Mouse (Mus musculus): Measurements from ENCODE around the gene Samsn1. TPM values are rescaled to one million over a fixed set of nuclear protein-coding genes. Genes with fewer than 3 reads are reported as not detected.

Gene Samsn1
- total RNA-seq, 2 experiments from 2014 or later: 0.11 to 0.23 TPM

DNA sequence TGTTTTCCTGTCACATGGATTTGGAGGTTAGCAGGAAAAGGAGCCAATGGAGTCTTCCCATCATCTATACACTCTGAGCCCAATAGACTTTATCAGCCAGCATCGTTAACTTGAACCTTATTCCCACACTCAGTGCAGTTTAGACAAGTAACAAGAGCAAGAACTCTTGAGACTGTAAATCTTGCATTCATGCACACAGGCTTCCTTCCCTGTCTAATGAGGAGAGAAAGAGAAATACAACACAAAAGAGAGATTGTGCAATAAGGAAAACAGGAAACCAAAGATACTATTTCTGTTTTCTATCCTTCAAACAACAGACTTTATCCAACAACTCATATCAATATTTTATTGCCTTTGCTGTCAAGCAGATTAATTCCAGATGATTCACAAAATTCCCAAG, 31.9 kb downstream of the Samsn1 start:
- DNase-seq: no peak
- Histone ChIP-seq H3K27ac (no peak overlapping the region), H3K4me3 (no peak overlapping the region)
- intact Hi-C loops (cut with DNase I): no loop called here
- no peak for TF ChIP-seq CTCF (IDR thresholded peaks at IDR 0.05)

GRCm38 (mm10) chr16:75983831-75984230, 38.2 kb downstream of the Samsn1 start:
- no peak for DNase-seq
- intact Hi-C loops (cut with DNase I): no loop called here
- no peak for TF ChIP-seq CTCF (IDR thresholded peaks at IDR 0.05)
- Histone ChIP-seq H3K4me3 (no peak overlapping the region), H3K27ac (no peak overlapping the region)

DNA sequence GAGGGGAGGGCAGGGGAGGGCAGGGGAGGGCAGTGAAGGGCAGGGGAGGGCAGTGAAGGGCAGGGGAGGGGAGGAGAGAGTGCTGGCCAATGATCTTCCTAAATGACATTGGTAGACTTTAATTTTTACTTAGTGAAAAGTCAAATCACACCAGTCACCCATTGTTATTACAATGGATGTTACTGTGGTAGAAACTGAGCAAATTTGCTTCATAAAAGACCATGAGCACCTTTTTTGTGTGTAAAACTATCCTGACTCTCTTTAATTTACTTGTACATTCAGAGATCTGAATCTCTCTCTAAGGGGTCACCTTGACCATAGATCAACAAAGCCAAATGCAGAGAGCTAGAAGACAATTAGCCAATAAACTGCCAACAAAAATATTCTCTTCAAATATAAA, 42.7 kb downstream of the Samsn1 start:
- DNase-seq: no peak
- intact Hi-C loops (cut with DNase I): no loop called here
- H3K4me3 ChIP-seq: no peak overlapping the region
- no peak overlapping the region for H3K27ac ChIP-seq
- TF ChIP-seq CTCF (IDR thresholded peaks at IDR 0.05): no peak

GRCm38 (mm10) chr16:75977798-75978197, 44.3 kb downstream of the Samsn1 start:
- Histone ChIP-seq H3K27ac (no peak overlapping the region), H3K4me3 (no peak overlapping the region)
- no peak for TF ChIP-seq CTCF (IDR thresholded peaks at IDR 0.05)
- intact Hi-C loops (cut with DNase I): no loop called here
- DNase-seq: peak; percentile 16

DNA sequence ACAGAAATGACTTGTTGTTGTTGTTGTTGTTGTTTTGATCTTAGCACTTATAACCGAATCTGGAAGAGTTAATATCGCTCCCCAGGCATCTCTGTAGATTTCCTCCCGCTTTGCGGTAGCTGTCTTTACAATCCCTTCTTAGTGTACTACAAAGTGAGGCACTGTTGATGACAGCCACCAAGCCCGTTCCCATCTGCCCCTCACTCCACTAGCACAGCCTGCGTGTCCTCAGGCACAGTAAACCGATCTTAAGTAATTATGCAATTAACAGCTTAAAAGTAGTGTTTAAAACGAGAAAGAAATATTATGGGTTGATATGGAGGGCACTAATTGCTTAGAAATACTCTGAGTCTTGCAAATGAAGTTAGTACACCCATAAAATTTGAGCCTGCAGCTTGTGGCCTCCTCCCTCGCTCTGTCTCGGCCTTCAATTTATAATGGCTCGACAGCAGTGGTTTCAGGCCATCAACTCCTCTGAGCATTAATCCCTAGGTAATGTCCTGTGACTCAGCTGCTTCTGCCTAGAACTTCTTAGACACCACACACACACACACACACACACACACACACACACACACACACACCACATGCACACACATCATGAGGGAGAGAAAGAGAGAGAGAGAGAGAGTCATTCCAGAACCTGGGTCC, 46.3 kb downstream of the Samsn1 start:
- no peak for DNase-seq
- Histone ChIP-seq H3K27ac (no peak overlapping the region), H3K4me3 (no peak overlapping the region)
- no peak for TF ChIP-seq CTCF (IDR thresholded peaks at IDR 0.05)
- intact Hi-C loops (cut with DNase I): no loop called here

GRCm38 (mm10) chr16:75970266-75970998, 51.6 kb downstream of the Samsn1 start:
- DNase-seq: no peak
- intact Hi-C loops (cut with DNase I): no loop called here
- Histone ChIP-seq H3K27ac (no peak overlapping the region), H3K4me3 (no peak overlapping the region)
- no peak for TF ChIP-seq CTCF (IDR thresholded peaks at IDR 0.05)

DNA sequence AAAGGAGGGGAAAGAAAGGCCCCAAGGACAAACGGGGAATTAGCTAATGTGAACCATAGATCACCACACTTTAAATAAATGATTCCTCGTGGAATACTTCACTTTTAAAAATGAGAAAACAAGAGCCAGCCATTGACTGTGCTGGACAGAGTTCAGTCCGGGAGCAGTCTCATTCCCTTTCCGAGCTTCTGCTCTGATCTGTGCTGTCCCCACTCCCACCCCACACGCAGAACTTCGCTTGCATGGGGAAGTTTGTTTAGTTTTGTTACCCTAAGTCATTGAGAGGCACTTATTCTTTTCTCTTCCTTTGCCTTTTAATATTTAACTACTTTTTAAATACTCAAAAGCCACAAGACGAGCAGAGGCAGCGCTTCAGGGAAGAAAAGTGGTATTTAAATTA, 60.1 kb downstream of the Samsn1 start:
- intact Hi-C loops (cut with DNase I): no loop called here
- H3K27ac ChIP-seq: no peak overlapping the region
- TF ChIP-seq CTCF (IDR thresholded peaks at IDR 0.05): no peak
- no peak for DNase-seq
- no peak overlapping the region for H3K4me3 ChIP-seq

DNA sequence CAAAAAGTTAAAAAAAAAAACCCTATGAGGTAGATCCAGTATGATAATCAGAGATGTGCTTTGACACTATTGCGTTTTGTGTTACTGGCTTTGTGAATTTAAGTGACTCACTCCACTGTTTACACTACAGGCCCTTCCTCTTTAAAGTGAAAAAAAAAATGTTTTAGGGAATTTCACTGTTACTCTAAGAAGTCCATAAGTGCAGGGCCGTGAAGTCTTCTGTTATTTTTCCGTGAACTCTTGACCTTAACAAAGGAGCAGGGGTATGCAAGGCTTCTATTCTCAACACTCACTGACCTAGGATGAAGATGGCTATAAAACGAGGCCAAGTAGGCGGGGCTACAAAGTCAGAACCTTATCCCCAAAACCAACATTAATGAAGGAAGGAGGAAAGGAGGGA, 60.6 kb downstream of the Samsn1 start:
- Histone ChIP-seq H3K27ac (no peak overlapping the region), H3K4me3 (no peak overlapping the region)
- intact Hi-C loops (cut with DNase I): no loop called here
- TF ChIP-seq CTCF (IDR thresholded peaks at IDR 0.05): no peak
- DNase-seq: no peak

DNA sequence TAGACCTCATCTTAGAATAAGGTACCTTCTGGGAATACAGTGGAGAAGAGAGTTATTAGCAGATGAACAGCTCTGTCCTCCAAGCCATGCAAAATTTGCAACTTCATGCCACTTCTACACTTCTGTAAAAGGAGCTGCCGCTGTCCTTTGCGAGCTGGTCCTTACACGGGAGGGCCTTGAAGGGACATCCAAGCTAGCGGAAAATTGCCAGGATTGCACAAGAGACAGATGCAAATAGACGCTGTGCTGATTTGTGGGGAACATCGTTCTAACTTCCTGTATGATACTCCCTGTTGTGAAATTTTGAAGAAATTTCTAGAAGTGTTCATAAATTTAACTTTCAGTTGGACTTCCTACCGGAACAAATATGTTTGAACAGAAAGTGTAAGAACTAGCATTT, 61.0 kb downstream of the Samsn1 start:
- no peak for TF ChIP-seq CTCF (IDR thresholded peaks at IDR 0.05)
- intact Hi-C loops (cut with DNase I): no loop called here
- DNase-seq: peak; percentile 41

GRCm38 (mm10) chr16:75933357-75933756, 88.7 kb downstream of the Samsn1 start:
- no peak for DNase-seq

More for the DNA sequence above, 61.0 kb downstream of the Samsn1 start:
- Histone ChIP-seq H3K4me3 (no peak overlapping the region), H3K27ac (no peak overlapping the region)

DNA sequence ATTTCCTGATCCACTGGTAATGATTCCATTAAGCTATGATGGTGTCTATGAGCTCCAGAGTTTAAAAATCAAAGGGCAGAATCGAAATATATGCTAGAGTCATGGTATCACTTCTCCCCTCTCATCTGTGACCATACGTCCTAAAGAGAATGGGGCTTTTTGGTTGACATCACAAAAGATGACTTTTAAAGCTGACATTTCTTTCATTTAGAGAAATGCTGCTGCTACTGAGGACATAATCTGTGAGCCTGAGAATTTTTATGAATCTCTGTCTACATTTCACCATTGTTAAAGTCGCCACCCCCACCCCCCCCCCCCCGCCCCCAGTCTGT, 91.9 kb downstream of the Samsn1 start:
- no peak overlapping the region for H3K4me3 ChIP-seq
- intact Hi-C loops (cut with DNase I): no loop called here
- TF ChIP-seq CTCF (IDR thresholded peaks at IDR 0.05): no peak
- no peak for DNase-seq
- no peak overlapping the region for H3K27ac ChIP-seq

More at GRCm38 (mm10) chr16:75933357-75933756, 88.7 kb downstream of the Samsn1 start:
- Histone ChIP-seq H3K27ac (no peak overlapping the region), H3K4me3 (no peak overlapping the region)
- TF ChIP-seq CTCF (IDR thresholded peaks at IDR 0.05): no peak
- intact Hi-C loops (cut with DNase I): no loop called here

DNA sequence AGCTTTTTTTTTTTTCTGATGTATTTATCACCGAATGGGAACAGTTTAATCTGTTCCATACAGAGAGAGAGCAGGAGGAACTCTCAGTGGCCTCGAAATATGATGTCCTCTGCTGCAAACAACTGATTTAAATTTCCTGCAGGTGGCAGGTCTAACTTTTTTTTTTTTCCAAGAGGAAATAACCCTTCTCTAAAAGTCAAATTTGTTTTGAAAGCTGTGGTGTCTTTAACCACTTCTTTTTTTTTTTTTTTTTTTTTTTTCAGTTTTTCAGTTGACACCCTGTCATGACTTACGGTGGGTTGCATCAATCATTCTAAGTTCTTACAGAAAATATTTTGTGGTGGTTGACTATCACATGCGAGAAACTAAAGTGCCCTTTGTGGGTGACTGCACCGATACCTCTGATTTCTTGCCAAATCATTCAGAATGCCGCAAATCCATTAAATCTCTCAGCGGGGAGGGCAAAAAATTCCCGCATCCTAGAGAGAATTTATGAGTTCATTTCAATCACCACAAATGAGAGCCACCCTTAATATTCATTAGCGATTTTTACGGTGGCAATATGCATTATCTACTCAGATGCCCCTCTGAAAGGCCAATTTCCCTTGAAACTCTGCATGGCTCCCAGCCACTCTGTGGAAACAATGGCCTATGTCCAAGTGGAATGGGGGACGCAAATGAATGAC, 92.4 kb downstream of the Samsn1 start:
- Histone ChIP-seq H3K4me3 (no peak overlapping the region), H3K27ac (no peak overlapping the region)
- intact Hi-C loops (cut with DNase I): no loop called here
- TF ChIP-seq CTCF (IDR thresholded peaks at IDR 0.05): no peak
- no peak for DNase-seq

DNA sequence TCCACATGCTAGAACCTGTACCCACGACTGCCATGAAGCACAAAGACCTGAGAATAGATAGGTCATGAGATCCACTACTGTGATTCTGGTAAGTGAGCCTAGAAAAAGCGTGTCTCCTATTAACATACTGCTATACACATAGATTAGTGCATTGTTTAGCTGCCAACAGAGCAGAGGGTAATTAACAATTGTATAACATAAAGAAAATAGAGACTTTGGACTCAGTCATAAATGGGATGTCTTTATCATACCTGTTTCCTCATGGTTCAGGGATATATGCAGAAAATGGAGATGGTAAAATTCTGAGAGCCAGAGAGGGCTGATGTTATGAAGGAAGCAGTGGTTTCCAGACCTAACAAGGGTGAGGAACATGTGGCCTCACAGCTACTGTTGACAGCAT, 95.6 kb downstream of the Samsn1 start:
- intact Hi-C loops (cut with DNase I): no loop called here
- H3K27ac ChIP-seq: no peak overlapping the region
- H3K4me3 ChIP-seq: no peak overlapping the region
- DNase-seq: no peak
- TF ChIP-seq CTCF (IDR thresholded peaks at IDR 0.05): no peak
